Mouse (Mus musculus) kidney, embryonic 16.5 days (tissue): ENCODE data around the gene Cga. TPM values are rescaled to one million over a fixed set of nuclear protein-coding genes. Genes with fewer than 3 reads are reported as not detected.

Experiments used
- ATAC-seq: fragments of 200-750 bp; cut with Nextera tagmentation; 2 replicates; pipeline ENCODE4 v1.8.0; 2017; ENCODE audit warnings: moderate TSS enrichment; ENCODE audit not compliant: low FRiP score, low TSS enrichment
- H3K27ac ChIP-seq: fragments of 300-500 bp; sonication (generic); 2 replicates; pipeline ENCODE4 v1.5.1; 2014; ENCODE audit warnings: low read length
- H3K27me3 ChIP-seq: fragments of 300-500 bp; sonication (generic); 2 replicates; pipeline ENCODE4 v1.6.1; 2014; ENCODE audit warnings: low read length, control low read depth, mixed read lengths; ENCODE audit not compliant: insufficient read depth
- H3K36me3 ChIP-seq: fragments of 300-500 bp; sonication (generic); 2 replicates; pipeline ENCODE4 v1.6.1; 2014; ENCODE audit warnings: low read length, control low read depth, mixed read lengths; ENCODE audit not compliant: insufficient read depth
- H3K4me1 ChIP-seq: fragments of 300-500 bp; sonication (generic); 2 replicates; pipeline ENCODE4 v1.6.1; 2014; ENCODE audit warnings: low read length, control low read depth, mixed read lengths; ENCODE audit not compliant: insufficient read depth
- H3K4me2 ChIP-seq: fragments of 300-500 bp; sonication (generic); replicated peaks from 2 replicates; pipeline ENCODE4 v1.6.1; 2014; ENCODE audit warnings: low read depth, low read length
- H3K4me3 ChIP-seq: fragments of 300-500 bp; sonication (generic); 2 replicates; pipeline ENCODE4 v1.5.1; 2014; ENCODE audit warnings: mild to moderate bottlenecking, low read length
- H3K9ac ChIP-seq: fragments of 300-500 bp; sonication (generic); replicated peaks from 2 replicates; pipeline ENCODE4 v1.6.1; 2014; ENCODE audit warnings: low read length
- H3K9me3 ChIP-seq: fragments of 300-500 bp; sonication (generic); 2 replicates; pipeline ENCODE4 v1.6.1; 2016; ENCODE audit warnings: low read length, control low read depth
- WGBS: fragments of 180-500 bp; shearing (Covaris S2); extraction: QIAGEN DNeasy Blood & Tissue Kit; methylation state at CpG from one replicate; pipeline ENCODE4 v1.1.7; 2014; 5-methylcytosine and 5-hydroxymethylcytosine counted together
- polyA plus RNA-seq: library from polyadenylated mRNA; unstranded; fragments of >200 nt; fragmentation: Nextera tagmentation; extraction: Ambion mirVana; gene quantifications from 2 replicates; pipeline ENCODE4 v1.2.1, GENCODE M21; 2015

The Cga gene
- polyA plus RNA-seq, result not detected in 2 replicates

DNA sequence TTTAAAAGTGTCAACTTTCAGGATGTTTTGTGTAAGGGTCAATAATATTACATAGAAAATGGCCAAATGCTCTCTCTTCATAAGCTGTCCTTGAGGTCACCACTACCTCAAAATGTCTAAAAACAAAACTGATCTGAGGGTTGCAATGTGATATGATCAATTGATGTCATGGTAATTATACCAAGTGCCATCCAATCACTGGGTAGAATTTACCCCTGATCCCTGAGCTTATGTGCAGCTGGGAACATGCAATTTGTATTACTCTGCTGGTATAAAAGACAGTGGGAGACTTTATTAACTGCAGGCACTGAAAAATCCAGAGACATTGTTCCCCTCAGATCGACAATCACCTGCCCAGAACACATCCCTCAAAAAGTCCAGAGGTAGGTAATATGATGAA is at the start of gene Cga:
Gene Cga, plus strand, starts transcription at position 301 of the 400 bp plus-strand sequence.
- Histone ChIP-seq H3K27me3 (peaks cover 26% of the 10 kb centered on the region), H3K27ac (no peak within 1 kb of the TSS), H3K36me3 (no peaks in the 10 kb centered on the region), H3K4me1 (no peaks in the 10 kb centered on the region), H3K9ac (no peak within 1 kb of the TSS), H3K4me2 (no peak within 1 kb of the TSS), H3K9me3 (no peaks in the 10 kb centered on the region), H3K4me3 (no peak within 1 kb of the TSS)
- no peak for ATAC-seq
- WGBS, result 92% methylated on average over 1 of the region's 1 CpGs

GRCm38 (mm10) chr4:34843839-34844238 is 49.7 kb upstream of the Cga start:
- no peaks in the 10 kb centered on the region for H3K27me3 ChIP-seq
- no peaks in the 10 kb centered on the region for H3K9me3 ChIP-seq
- H3K4me2 ChIP-seq, result no peak overlapping the region
- no peak overlapping the region for H3K27ac ChIP-seq
- WGBS, result 97% methylated on average over 1 of the region's 1 CpGs
- H3K4me1 ChIP-seq, result no peaks in the 10 kb centered on the region
- H3K9ac ChIP-seq, result no peak overlapping the region
- H3K4me3 ChIP-seq, result no peak overlapping the region
- H3K36me3 ChIP-seq, result peaks cover 4% of the 10 kb centered on the region; the same call in 1 of the 2 replicates
- ATAC-seq, result no peak

GRCm38 (mm10) chr4:34847679-34848309 is 45.8 kb upstream of the Cga start:
- ATAC-seq, result no peak
- Histone ChIP-seq H3K27ac (no peak overlapping the region), H3K4me2 (no peak overlapping the region)

DNA sequence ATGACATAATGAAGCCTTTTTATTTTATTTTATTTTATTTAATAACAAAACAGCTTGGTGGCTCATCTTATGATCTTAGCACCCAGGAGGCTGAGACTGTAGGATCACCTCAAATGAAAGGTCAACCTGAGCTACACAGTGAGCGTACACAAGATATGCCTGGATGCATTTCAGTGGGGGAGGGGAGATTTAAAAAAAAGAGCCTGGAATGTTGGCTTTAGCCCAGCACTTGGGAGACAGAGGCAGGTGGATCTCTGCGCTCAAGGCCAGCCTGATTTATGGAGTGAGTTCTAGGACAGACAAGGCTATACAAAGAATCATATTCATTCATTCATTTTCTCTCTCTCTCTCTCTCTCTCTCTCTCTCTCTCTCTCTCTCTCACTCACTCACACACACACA is 43.4 kb upstream of the Cga start:
- WGBS, result 77% methylated on average over 2 of the region's 2 CpGs
- H3K4me3 ChIP-seq, result no peak overlapping the region
- no peak for ATAC-seq

More at GRCm38 (mm10) chr4:34847679-34848309, 45.8 kb upstream of the Cga start:
- H3K27me3 ChIP-seq, result no peaks in the 10 kb centered on the region
- no peak overlapping the region for H3K9ac ChIP-seq
- peaks cover 14% of the 10 kb centered on the region; the same call in 1 of the 2 replicates for H3K36me3 ChIP-seq
- H3K9me3 ChIP-seq, result peaks cover 8% of the 10 kb centered on the region
- H3K4me3 ChIP-seq, result no peak overlapping the region
- 92% methylated on average over 6 of the region's 6 CpGs for WGBS
- no peaks in the 10 kb centered on the region for H3K4me1 ChIP-seq

DNA sequence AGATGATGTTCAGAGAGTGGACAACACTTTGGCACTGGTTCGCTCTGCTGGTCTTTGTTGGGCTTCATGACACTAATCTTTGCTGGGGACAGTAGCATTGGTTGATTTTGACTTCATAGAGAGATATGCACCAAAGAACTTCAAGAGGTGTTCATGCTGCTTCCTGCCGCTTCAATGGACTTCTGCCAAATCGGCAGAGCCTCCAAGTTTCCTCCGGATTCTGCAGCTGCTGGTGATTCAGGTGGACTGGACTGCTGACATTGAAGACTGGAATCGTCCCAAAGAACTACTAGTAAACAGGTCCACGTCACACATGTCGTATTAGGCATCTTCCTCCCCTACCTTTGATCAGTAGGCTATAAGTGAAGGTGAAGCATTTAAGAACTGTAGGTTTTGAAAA is 41.5 kb upstream of the Cga start:
- Histone ChIP-seq H3K27ac (no peak overlapping the region), H3K9me3 (peaks cover 12% of the 10 kb centered on the region), H3K4me3 (no peak overlapping the region), H3K27me3 (no peaks in the 10 kb centered on the region), H3K4me2 (no peak overlapping the region), H3K4me1 (no peaks in the 10 kb centered on the region), H3K9ac (no peak overlapping the region), H3K36me3 (peaks cover 27% of the 10 kb centered on the region)
- WGBS, result 91% methylated on average over 7 of the region's 7 CpGs
- no peak for ATAC-seq

More for the DNA sequence above, 43.4 kb upstream of the Cga start:
- H3K27me3 ChIP-seq, result no peaks in the 10 kb centered on the region
- H3K27ac ChIP-seq, result no peak overlapping the region
- no peak overlapping the region for H3K4me2 ChIP-seq
- peaks cover 12% of the 10 kb centered on the region for H3K9me3 ChIP-seq
- no peaks in the 10 kb centered on the region for H3K4me1 ChIP-seq
- H3K36me3 ChIP-seq, result peaks cover 27% of the 10 kb centered on the region
- H3K9ac ChIP-seq, result no peak overlapping the region

DNA sequence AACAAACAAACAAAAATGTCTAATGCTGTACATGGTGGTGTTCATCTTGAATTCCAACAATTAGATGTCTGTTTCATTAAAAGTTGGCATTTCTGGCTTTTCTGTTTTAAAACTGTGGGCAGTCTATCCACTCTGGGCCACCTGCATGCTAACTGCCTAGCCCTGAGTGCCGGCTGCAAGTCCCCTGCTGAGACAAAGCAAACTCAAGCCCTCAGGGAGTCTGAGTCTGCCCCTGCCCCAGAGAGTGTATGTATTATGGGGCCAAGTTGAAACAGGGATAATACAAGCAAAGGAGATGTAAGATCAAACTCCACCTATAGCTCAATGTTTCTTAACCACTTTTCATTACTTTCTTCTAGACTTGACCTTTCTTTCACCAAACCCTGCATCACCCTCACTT is 37.6 kb upstream of the Cga start:
- peaks cover 12% of the 10 kb centered on the region for H3K9me3 ChIP-seq
- H3K9ac ChIP-seq, result no peak overlapping the region
- no peak overlapping the region for H3K27ac ChIP-seq
- H3K36me3 ChIP-seq, result peaks cover 21% of the 10 kb centered on the region
- no peaks in the 10 kb centered on the region for H3K27me3 ChIP-seq
- 50% methylated on average over 1 of the region's 1 CpGs for WGBS
- no peak for ATAC-seq
- peaks cover 3% of the 10 kb centered on the region; the same call in 1 of the 2 replicates for H3K4me1 ChIP-seq
- no peak overlapping the region for H3K4me3 ChIP-seq
- H3K4me2 ChIP-seq, result no peak overlapping the region

DNA sequence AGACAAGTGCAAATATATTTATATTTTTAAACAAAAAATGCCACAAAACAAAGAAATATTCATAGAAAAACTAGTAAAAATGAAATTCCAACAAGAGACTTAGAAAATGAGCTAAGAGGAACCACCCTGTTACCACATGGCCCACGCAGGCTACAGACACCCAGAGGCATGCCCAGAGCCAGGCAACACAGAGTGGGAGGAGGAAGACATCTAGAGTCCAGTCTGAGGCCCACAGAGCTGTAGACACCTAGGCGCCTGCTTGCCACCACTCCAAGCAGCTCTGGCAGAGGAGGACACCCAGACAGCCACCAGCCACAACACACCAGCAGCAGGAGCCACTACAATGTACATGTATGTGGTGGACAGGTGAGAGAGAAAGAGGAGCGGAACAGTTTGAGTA is 34.7 kb upstream of the Cga start:
- ATAC-seq, result no peak
- Histone ChIP-seq H3K4me1 (peaks cover 3% of the 10 kb centered on the region; the same call in 1 of the 2 replicates), H3K9ac (no peak overlapping the region), H3K36me3 (peaks cover 7% of the 10 kb centered on the region), H3K9me3 (0 out of 2 replicates have a peak, but pooled peaks cover 5% of the 10 kb centered on the region), H3K4me2 (no peak overlapping the region), H3K4me3 (no peak overlapping the region), H3K27me3 (no peaks in the 10 kb centered on the region), H3K27ac (no peak overlapping the region)
- WGBS, result 96% methylated on average over 3 of the region's 3 CpGs

- WGBS, result 88% methylated on average over 3 of the region's 3 CpGs
- no peak overlapping the region for H3K9ac ChIP-seq
- H3K27me3 ChIP-seq, result no peaks in the 10 kb centered on the region
- no peak overlapping the region for H3K4me3 ChIP-seq
- H3K4me1 ChIP-seq, result peaks cover 3% of the 10 kb centered on the region; the same call in 1 of the 2 replicates
- no peak overlapping the region for H3K27ac ChIP-seq
- H3K36me3 ChIP-seq, result peaks cover 2% of the 10 kb centered on the region; the same call in 1 of the 2 replicates
- no peak for ATAC-seq
- H3K4me2 ChIP-seq, result no peak overlapping the region
- 0 out of 2 replicates have a peak, but pooled peaks cover under 1% of the 10 kb centered on the region for H3K9me3 ChIP-seq
Observed at GRCm38 (mm10) chr4:34859416-34859815, 34.2 kb upstream of the Cga start.

DNA sequence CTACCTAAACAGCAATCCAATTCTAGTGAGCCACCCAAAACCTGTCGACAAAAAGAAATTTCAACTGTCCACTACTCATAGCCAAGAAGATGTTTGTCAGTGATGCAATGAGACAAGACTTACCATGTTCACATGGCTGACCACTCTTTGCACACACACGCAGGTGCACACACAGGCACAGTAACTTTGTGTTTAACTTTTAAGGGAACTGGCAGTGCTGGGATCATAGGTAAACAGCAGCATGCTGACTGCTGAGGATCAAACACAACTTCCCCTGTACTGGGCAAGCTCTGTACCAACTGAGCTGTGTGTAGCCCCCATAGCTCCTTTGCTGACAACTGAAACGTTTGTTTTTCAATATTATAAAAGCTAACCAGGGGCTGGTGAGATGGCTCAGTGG is 32.1 kb upstream of the Cga start:
- Histone ChIP-seq H3K4me2 (no peak overlapping the region), H3K9me3 (no peaks in the 10 kb centered on the region), H3K4me1 (peaks cover 4% of the 10 kb centered on the region; the same call in 1 of the 2 replicates), H3K4me3 (no peak overlapping the region), H3K36me3 (no peaks in the 10 kb centered on the region), H3K27me3 (no peaks in the 10 kb centered on the region), H3K9ac (no peak overlapping the region), H3K27ac (no peak overlapping the region)
- ATAC-seq, result no peak
- WGBS, result 84% methylated on average over 3 of the region's 3 CpGs

GRCm38 (mm10) chr4:34869813-34870212 is 23.8 kb upstream of the Cga start:
- no peak overlapping the region for H3K4me3 ChIP-seq
- H3K36me3 ChIP-seq, result no peaks in the 10 kb centered on the region
- WGBS, result 84% methylated on average over 3 of the region's 3 CpGs
- no peaks in the 10 kb centered on the region for H3K27me3 ChIP-seq
- no peak overlapping the region for H3K9ac ChIP-seq
- no peak overlapping the region for H3K4me2 ChIP-seq
- peaks cover 8% of the 10 kb centered on the region for H3K4me1 ChIP-seq
- H3K27ac ChIP-seq, result no peak overlapping the region
- H3K9me3 ChIP-seq, result no peaks in the 10 kb centered on the region
- ATAC-seq, result no peak
